Mouse (Mus musculus) frontal cortex, adult 2 months (tissue): ENCODE results near the gene Mab21l1. TPM values are rescaled to one million over a fixed set of nuclear protein-coding genes. Genes with fewer than 3 reads are reported as not detected.

Experiments used
- DNase-seq, 2 experiments: peaks; one replicate each; pipeline ENCODE4 v3.0.0; 2022; ENCODE audit warnings: low spot score in 1 of 2; ENCODE audit errors: extremely low spot score in 1 of 2
- polyA plus RNA-seq: library from polyadenylated mRNA; depleted of rRNA; stranded (reverse); fragments of >200 nt; gene quantifications from 2 replicates; pipeline ENCODE4 v1.2.3, GENCODE M21; 2012; rRNA removed

The Mab21l1 gene
- polyA plus RNA-seq, result 0.63 and 1.00 TPM in 2 replicates

GRCm38 (mm10) chr3:55782056-55782687, at the start of gene Mab21l1:
Gene Mab21l1, plus strand, starts transcription at chr3:55782510.
- no peak for DNase-seq

GRCm38 (mm10) chr3:55733665-55734064, 48.6 kb upstream of the Mab21l1 start:
- no peak for DNase-seq

- DNase-seq, result no peak
Measured at GRCm38 (mm10) chr3:55741428-55741827, 40.9 kb upstream of the Mab21l1 start.

GRCm38 (mm10) chr3:55742218-55742617, 40.1 kb upstream of the Mab21l1 start:
- DNase-seq, result no peak

GRCm38 (mm10) chr3:55742654-55743053, 39.7 kb upstream of the Mab21l1 start:
- no peak for DNase-seq

GRCm38 (mm10) chr3:55743885-55744284, 38.4 kb upstream of the Mab21l1 start:
- no peak for DNase-seq

GRCm38 (mm10) chr3:55750445-55751065, 31.8 kb upstream of the Mab21l1 start:
- no peak for DNase-seq

- DNase-seq, result no peak
Measured at GRCm38 (mm10) chr3:55751363-55751762, 30.9 kb upstream of the Mab21l1 start.

GRCm38 (mm10) chr3:55752558-55752957, 29.8 kb upstream of the Mab21l1 start:
- DNase-seq, result no peak

- no peak for DNase-seq
Measured at GRCm38 (mm10) chr3:55753872-55754271, 28.4 kb upstream of the Mab21l1 start.

- DNase-seq, result no peak
Measured at GRCm38 (mm10) chr3:55754981-55755608, 27.2 kb upstream of the Mab21l1 start.

- DNase-seq, result no peak
Measured at GRCm38 (mm10) chr3:55755805-55756601, 26.3 kb upstream of the Mab21l1 start.

- no peak for DNase-seq
Measured at GRCm38 (mm10) chr3:55756602-55757190, 25.6 kb upstream of the Mab21l1 start.

- no peak for DNase-seq
Measured at GRCm38 (mm10) chr3:55758297-55758696, 24.0 kb upstream of the Mab21l1 start.

GRCm38 (mm10) chr3:55763591-55763990, 18.7 kb upstream of the Mab21l1 start:
- DNase-seq, result no peak

- DNase-seq, result no peak
Measured at GRCm38 (mm10) chr3:55768654-55769053, 13.7 kb upstream of the Mab21l1 start.

GRCm38 (mm10) chr3:55769308-55769707, 13.0 kb upstream of the Mab21l1 start:
- no peak for DNase-seq

- no peak for DNase-seq
Measured at GRCm38 (mm10) chr3:55774203-55774602, 8.1 kb upstream of the Mab21l1 start.

GRCm38 (mm10) chr3:55775245-55775644, 7.1 kb upstream of the Mab21l1 start:
- no peak for DNase-seq

GRCm38 (mm10) chr3:55775753-55776152, 6.6 kb upstream of the Mab21l1 start:
- no peak for DNase-seq

- DNase-seq, result no peak
Measured at GRCm38 (mm10) chr3:55777501-55777900, 4.8 kb upstream of the Mab21l1 start.
